In genomic region chr9:122117692-122118529, GRCm38 (mm10) we compare ENCODE assay signal across 7 mouse cellular contexts. TPM values are rescaled to one million over a fixed set of nuclear protein-coding genes. Genes with fewer than 3 reads are reported as not detected.
A peak's percentile ranks its signal among the peaks of the same experiment; 100 is the strongest.
DNase-seq lines count a peak whose midpoint lies in the region; ATAC-seq lines count a peak whose summit lies in the region.

No protein-coding gene starts in this region.

- H3K27me3 ChIP-seq in kidney, embryonic 14.5 days (ENCODE audit: control insufficient read depth, insufficient read depth, low read length) = no peaks in the 10 kb centered on the region

- H3K4me1 ChIP-seq in kidney, embryonic 14.5 days (ENCODE audit: control insufficient read depth, insufficient read depth, low read length) = no peaks in the 10 kb centered on the region

- peak overlapping the region; percentile 86 for H3K27ac ChIP-seq in kidney, embryonic 14.5 days (ENCODE audit: low read depth, low read length)

- DNase-seq in 3134 (ENCODE audit: extremely low read depth, insufficient read length, low spot score) = peak; percentile 26
- peak; percentile 58 for DNase-seq in cerebellum, adult 9-10 months
- DNase-seq in frontal cortex, postnatal 25 days (ENCODE audit: low spot score in 2 of 2) = peak; percentile 9 to 24
- peak; percentile 54 for DNase-seq in lung, postnatal 14 days
- DNase-seq in spleen, adult 12 weeks (ENCODE audit: low spot score) = peak; percentile 7

- no peaks in the 10 kb centered on the region for H3K36me3 ChIP-seq in kidney, embryonic 14.5 days (ENCODE audit: control insufficient read depth, insufficient read depth, low read length)

- H3K9me3 ChIP-seq in kidney, embryonic 14.5 days (ENCODE audit: control insufficient read depth, low read length) = no peaks in the 10 kb centered on the region

- peak overlapping the region; percentile 70 for H3K4me2 ChIP-seq in kidney, embryonic 14.5 days (replicated peaks; ENCODE audit: low read depth, low read length)

- 5% methylated on average over 40 of the region's 40 CpGs for WGBS in kidney, embryonic 14.5 days

- H3K4me3 ChIP-seq in kidney, embryonic 14.5 days (ENCODE audit: low read length) = peak overlapping the region; percentile 89

- H3K9ac ChIP-seq in kidney, embryonic 14.5 days (ENCODE audit: low read depth, low read length) = peak overlapping the region; percentile 94

- ATAC-seq in CD4-positive, CD25-positive, alpha-beta regulatory T cell, adult 4 months = peak; percentile 20
- peak; percentile 17 for ATAC-seq in kidney, embryonic 14.5 days (ENCODE audit: low FRiP score, low TSS enrichment)

RNA-seq across cellular contexts. Expression of gene Snrk, which starts 0.8 kb away (rescaled TPM):
- polyA plus RNA-seq in CD4-positive, CD25-positive, alpha-beta regulatory T cell, adult 4 months (2017; shearing (Covaris generic)) = 10 to 100 TPM; 21.8 to 29.7 TPM
- polyA plus RNA-seq in kidney, embryonic 14.5 days (2014; fragmentation: Nextera tagmentation; extraction: Ambion mirVana) = 22.5 and 41.1 TPM in 2 replicates

Comparison
In these comparisons a context has a peak if more than half of its experiments do, and no peak if none do; other contexts are left out.
1. Peak in every context shown above with its lines: DNase-seq, ATAC-seq, H3K4me3 ChIP-seq and H3K27ac ChIP-seq.
2. DNase-seq: peak in every context shown above with its lines; median percentile 58 in cerebellum, adult 9-10 months; 54 in lung, postnatal 14 days; 26 in 3134; 16 in frontal cortex, postnatal 25 days; 7 in spleen, adult 12 weeks.